Mouse (Mus musculus): ENCODE results near the gene Magel2.

The Magel2 gene

GRCm38 (mm10) chr7:62376510-62377304 is at the start of gene Magel2:
Magel2 (plus strand) TSS chr7:62377010.
- 28% methylated on average over 31 of the region's 31 CpGs for WGBS

- WGBS = 26% methylated on average over 1 of the region's 1 CpGs
Observed at GRCm38 (mm10) chr7:62345411-62345810, 31.4 kb upstream of the Magel2 start.

- WGBS = 54% methylated on average over 1 of the region's 1 CpGs
Observed at GRCm38 (mm10) chr7:62346269-62346668, 30.5 kb upstream of the Magel2 start, which contains the start of gene Ndn. Ndn (plus strand) TSS chr7:62346569.

- WGBS = 22% methylated on average over 42 of the region's 42 CpGs
Observed at GRCm38 (mm10) chr7:62348106-62348803, 28.6 kb upstream of the Magel2 start.

GRCm38 (mm10) chr7:62348804-62349190 is 28.0 kb upstream of the Magel2 start:
- WGBS = 39% methylated on average over 17 of the region's 17 CpGs

GRCm38 (mm10) chr7:62351266-62351665 is 25.5 kb upstream of the Magel2 start:
- whole genome bisulfite sequencing = 40% methylated on average over 8 of the region's 8 CpGs

GRCm38 (mm10) chr7:62365039-62365636 is 11.7 kb upstream of the Magel2 start:
- WGBS = 71% methylated on average over 7 of the region's 7 CpGs

GRCm38 (mm10) chr7:62366730-62367129 is 10.1 kb upstream of the Magel2 start:
- WGBS = 76% methylated on average over 8 of the region's 8 CpGs

- WGBS = 34% methylated on average over 4 of the region's 4 CpGs
Observed at GRCm38 (mm10) chr7:62375658-62376057, 1.2 kb upstream of the Magel2 start.

GRCm38 (mm10) chr7:62377313-62377712 is 503 bp downstream of the Magel2 start:
- 43% methylated on average over 14 of the region's 14 CpGs for WGBS

- WGBS = 89% methylated on average over 9 of the region's 9 CpGs
Observed at GRCm38 (mm10) chr7:62378529-62378928, 1.7 kb downstream of the Magel2 start.

GRCm38 (mm10) chr7:62382391-62382790 is 5.6 kb downstream of the Magel2 start:
- 8% methylated on average over 2 of the region's 2 CpGs for WGBS

GRCm38 (mm10) chr7:62388291-62388690 is 11.5 kb downstream of the Magel2 start:
- 36% methylated on average over 4 of the region's 4 CpGs for WGBS

- WGBS = 70% methylated on average over 1 of the region's 1 CpGs
Observed at GRCm38 (mm10) chr7:62392202-62392601, 15.4 kb downstream of the Magel2 start.

- WGBS = 44% methylated on average over 19 of the region's 19 CpGs
Observed at GRCm38 (mm10) chr7:62406573-62407050, 29.8 kb downstream of the Magel2 start.

GRCm38 (mm10) chr7:62407803-62408202 is 31.0 kb downstream of the Magel2 start:
- 53% methylated on average over 3 of the region's 3 CpGs for WGBS

GRCm38 (mm10) chr7:62415222-62415621 is 38.4 kb downstream of the Magel2 start:
- WGBS = 56% methylated on average over 1 of the region's 1 CpGs

- 45% methylated on average over 9 of the region's 9 CpGs for WGBS
Observed at GRCm38 (mm10) chr7:62418346-62418745, 41.5 kb downstream of the Magel2 start.

- WGBS = 45% methylated on average over 17 of the region's 17 CpGs
Observed at GRCm38 (mm10) chr7:62419105-62419492, 42.3 kb downstream of the Magel2 start.

- WGBS = 24% methylated on average over 48 of the region's 49 CpGs
Observed at GRCm38 (mm10) chr7:62419493-62420360, 42.9 kb downstream of the Magel2 start, which contains the start of gene Mkrn3. Mkrn3 (minus strand) TSS chr7:62420139.

GRCm38 (mm10) chr7:62420566-62420965 is 43.8 kb downstream of the Magel2 start:
- 37% methylated on average over 6 of the region's 6 CpGs for WGBS
